Mouse (Mus musculus): ENCODE measurements around the gene Dhx30. TPM values are rescaled to one million over a fixed set of nuclear protein-coding genes. Genes with fewer than 3 reads are reported as not detected.

The Dhx30 gene
- total RNA-seq, 4 experiments from 2014 or later: 156 to 177 (median 173) TPM

- no peak for DNase-seq (ENCODE audit: low spot score in 2 of 2)
Measured at GRCm38 (mm10) chr9:110045763-110046377, 71.8 kb downstream of the Dhx30 start.

GRCm38 (mm10) chr9:110044373-110044772, 73.3 kb downstream of the Dhx30 start:
- no peak for DNase-seq (ENCODE audit: low spot score in 2 of 2)

GRCm38 (mm10) chr9:110038485-110038884, 79.1 kb downstream of the Dhx30 start:
- no peak for DNase-seq (ENCODE audit: low spot score in 2 of 2)

- DNase-seq (ENCODE audit: low spot score in 2 of 2): no peak
Measured at GRCm38 (mm10) chr9:110037895-110038294, 79.7 kb downstream of the Dhx30 start.

GRCm38 (mm10) chr9:110035091-110035490, 82.5 kb downstream of the Dhx30 start:
- no peak for DNase-seq (ENCODE audit: low spot score in 2 of 2)

Other genes starting within 250 kb of the Dhx30 start
- gene Cdc25a, start 242.3 kb downstream of the Dhx30 start, total RNA-seq (2022): 1 to 10 TPM; 5.1 to 7.7 (median 6.4) TPM
- 100 to 1,000 TPM; 568 to 629 (median 583) TPM for gene Map4, start 186.4 kb downstream of the Dhx30 start, total RNA-seq (2022)
- 10 to 100 TPM; 50.9 to 70.5 (median 62.2) TPM for gene Smarcc1, start 122 bp downstream of the Dhx30 start, total RNA-seq (2022)
- 100 to 1,000 TPM; 256 to 334 (median 299) TPM for gene Cspg5, start 126.0 kb upstream of the Dhx30 start, total RNA-seq (2022)
- 10 to 100 TPM; 10.7 to 14.4 (median 11.0) TPM for gene Elp6, start 187.3 kb upstream of the Dhx30 start, total RNA-seq (2022)
- gene Scap, start 215.5 kb upstream of the Dhx30 start, total RNA-seq (2022): 100 to 1,000 TPM in 3 of 4 experiments, 10 to 100 TPM in 1; 99.5 to 121 (median 101) TPM